Mouse (Mus musculus): ENCODE data around the gene Gfra1. TPM values are rescaled to one million over a fixed set of nuclear protein-coding genes. Genes with fewer than 3 reads are reported as not detected.
A peak's percentile ranks its signal among the peaks of the same experiment; 100 is the strongest.

Gfra1 gene
- polyA plus RNA-seq, 1 experiment from 2014 or later: 24.1 TPM

DNA sequence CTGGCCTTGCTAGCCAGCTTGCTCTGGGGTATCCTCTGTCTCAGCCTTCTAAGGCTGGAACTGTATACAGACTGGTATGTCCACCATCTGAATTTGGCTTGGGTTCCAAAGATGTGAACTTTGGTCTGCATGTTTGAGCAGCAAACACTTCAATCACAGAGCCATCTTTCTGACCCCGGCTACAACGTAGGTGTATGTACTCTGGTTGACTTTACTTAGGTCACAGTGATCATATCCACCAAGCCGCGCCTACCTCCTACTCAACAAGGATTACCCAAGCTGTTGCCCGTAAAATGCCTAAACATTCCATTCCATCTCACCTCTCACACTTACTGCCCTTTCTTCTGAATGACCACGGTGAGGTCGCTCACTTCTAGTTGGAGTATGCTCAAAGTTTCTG is 14.5 kb downstream of the Gfra1 start:
- Histone ChIP-seq H3K9ac (no peak overlapping the region), H3K4me2 (replicated peaks) (no peak overlapping the region), H3K27ac (no peak overlapping the region), H3K36me3 (no peaks in the 10 kb centered on the region), H3K27me3 (0 out of 2 replicates have a peak, but pooled peaks cover 5% of the 10 kb centered on the region), H3K9me3 (no peaks in the 10 kb centered on the region), H3K4me3 (no peak overlapping the region), H3K4me1 (peaks cover 6% of the 10 kb centered on the region; the same call in 1 of the 2 replicates)
- 89% methylated on average over 7 of the region's 7 CpGs for WGBS
- no peak for ATAC-seq (ENCODE audit: insufficient number of reproducible peaks, insufficient read depth, low FRiP score, low TSS enrichment)

- peaks cover 11% of the 10 kb centered on the region; the same call in 1 of the 2 replicates for H3K4me1 ChIP-seq
- no peak overlapping the region for H3K4me2 ChIP-seq (replicated peaks)
- H3K9ac ChIP-seq: no peak overlapping the region
- ATAC-seq (ENCODE audit: insufficient number of reproducible peaks, insufficient read depth, low FRiP score, low TSS enrichment): no peak
- 84% methylated on average over 4 of the region's 4 CpGs for WGBS
- no peak overlapping the region for H3K4me3 ChIP-seq
- H3K36me3 ChIP-seq: no peaks in the 10 kb centered on the region
- no peak overlapping the region for H3K27ac ChIP-seq
- no peaks in the 10 kb centered on the region for H3K9me3 ChIP-seq
- H3K27me3 ChIP-seq: no peaks in the 10 kb centered on the region
Measured at GRCm38 (mm10) chr19:58438762-58439161, 16.9 kb downstream of the Gfra1 start.

GRCm38 (mm10) chr19:58437441-58438071 is 18.2 kb downstream of the Gfra1 start:
- peaks cover 9% of the 10 kb centered on the region; the same call in 1 of the 2 replicates for H3K4me1 ChIP-seq
- H3K9ac ChIP-seq: no peak overlapping the region
- no peak overlapping the region for H3K27ac ChIP-seq
- no peaks in the 10 kb centered on the region for H3K27me3 ChIP-seq
- H3K9me3 ChIP-seq: no peaks in the 10 kb centered on the region
- H3K4me3 ChIP-seq: no peak overlapping the region
- H3K36me3 ChIP-seq: no peaks in the 10 kb centered on the region
- no peak overlapping the region for H3K4me2 ChIP-seq (replicated peaks)
- no peak for ATAC-seq (ENCODE audit: insufficient number of reproducible peaks, insufficient read depth, low FRiP score, low TSS enrichment)
- 62% methylated on average over 10 of the region's 10 CpGs for WGBS

GRCm38 (mm10) chr19:58436874-58437273 is 18.8 kb downstream of the Gfra1 start:
- WGBS: 76% methylated on average over 3 of the region's 3 CpGs
- no peak for ATAC-seq (ENCODE audit: insufficient number of reproducible peaks, insufficient read depth, low FRiP score, low TSS enrichment)
- Histone ChIP-seq H3K4me2 (replicated peaks) (no peak overlapping the region), H3K4me3 (no peak overlapping the region), H3K9me3 (no peaks in the 10 kb centered on the region), H3K4me1 (peaks cover 12% of the 10 kb centered on the region; the same call in 1 of the 2 replicates), H3K27ac (no peak overlapping the region), H3K36me3 (no peaks in the 10 kb centered on the region), H3K9ac (no peak overlapping the region), H3K27me3 (no peaks in the 10 kb centered on the region)

GRCm38 (mm10) chr19:58435877-58436276 is 19.8 kb downstream of the Gfra1 start:
- H3K4me3 ChIP-seq: no peak overlapping the region
- ATAC-seq (ENCODE audit: insufficient number of reproducible peaks, insufficient read depth, low FRiP score, low TSS enrichment): no peak
- no peaks in the 10 kb centered on the region for H3K36me3 ChIP-seq
- H3K4me1 ChIP-seq: peaks cover 17% of the 10 kb centered on the region
- no peak overlapping the region for H3K9ac ChIP-seq
- H3K27ac ChIP-seq: no peak overlapping the region
- H3K27me3 ChIP-seq: no peaks in the 10 kb centered on the region
- WGBS: 77% methylated on average over 5 of the region's 5 CpGs
- no peaks in the 10 kb centered on the region for H3K9me3 ChIP-seq
- no peak overlapping the region for H3K4me2 ChIP-seq (replicated peaks)

DNA sequence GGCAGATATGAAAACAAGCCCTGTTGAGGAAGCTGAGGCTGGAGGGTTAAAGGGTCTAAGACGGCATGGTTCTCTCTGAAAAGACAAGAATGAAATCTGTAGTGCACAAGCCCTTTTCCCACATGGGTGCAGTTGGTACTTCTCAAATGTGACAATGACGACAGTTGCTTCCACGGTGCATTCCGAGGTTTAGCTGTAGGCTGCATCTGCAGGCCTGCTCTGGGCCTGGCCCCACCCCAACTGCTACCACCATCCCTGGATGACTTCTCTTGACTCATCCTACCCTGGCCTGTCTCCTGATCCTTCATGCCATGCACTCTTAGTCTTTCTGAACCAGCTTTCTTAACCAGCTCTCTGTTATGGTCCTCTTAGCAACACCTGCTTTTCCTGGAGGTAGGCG is 22.9 kb downstream of the Gfra1 start:
- no peaks in the 10 kb centered on the region for H3K36me3 ChIP-seq
- H3K4me2 ChIP-seq (replicated peaks): no peak overlapping the region
- H3K4me1 ChIP-seq: peaks cover 22% of the 10 kb centered on the region
- no peaks in the 10 kb centered on the region for H3K9me3 ChIP-seq
- no peak overlapping the region for H3K27ac ChIP-seq
- 70% methylated on average over 5 of the region's 5 CpGs for WGBS
- no peak overlapping the region for H3K9ac ChIP-seq
- ATAC-seq (ENCODE audit: insufficient number of reproducible peaks, insufficient read depth, low FRiP score, low TSS enrichment): no peak
- no peak overlapping the region for H3K4me3 ChIP-seq
- H3K27me3 ChIP-seq: no peaks in the 10 kb centered on the region

DNA sequence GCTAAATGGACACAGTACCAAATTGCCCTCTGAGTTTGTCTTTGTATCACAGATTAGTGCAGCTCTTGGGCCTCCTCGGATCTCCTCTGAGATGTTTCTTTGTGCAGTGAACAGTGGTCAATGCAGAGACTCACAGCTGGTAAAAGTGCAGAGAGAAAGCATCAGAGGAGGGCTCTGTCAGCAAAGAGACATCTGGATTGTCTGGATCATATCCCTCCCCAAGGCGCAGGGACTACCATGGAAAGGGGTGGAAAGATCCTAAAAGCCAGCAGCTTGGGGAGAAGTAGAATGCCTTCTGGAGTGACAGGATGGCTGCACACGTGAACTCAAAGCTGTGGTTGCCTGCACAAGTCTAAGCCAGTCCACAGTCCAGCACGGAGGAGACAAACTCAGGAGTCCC is 27.2 kb downstream of the Gfra1 start:
- H3K9ac ChIP-seq: no peak overlapping the region
- 83% methylated on average over 4 of the region's 4 CpGs for WGBS
- H3K36me3 ChIP-seq: no peaks in the 10 kb centered on the region
- no peak for ATAC-seq (ENCODE audit: insufficient number of reproducible peaks, insufficient read depth, low FRiP score, low TSS enrichment)
- H3K27ac ChIP-seq: no peak overlapping the region
- H3K4me3 ChIP-seq: no peak overlapping the region
- peaks cover 15% of the 10 kb centered on the region for H3K4me1 ChIP-seq
- H3K27me3 ChIP-seq: no peaks in the 10 kb centered on the region
- H3K9me3 ChIP-seq: no peaks in the 10 kb centered on the region
- H3K4me2 ChIP-seq (replicated peaks): no peak overlapping the region

- WGBS: 84% methylated on average over 2 of the region's 2 CpGs
Measured at GRCm38 (mm10) chr19:58427348-58427747, 28.4 kb downstream of the Gfra1 start.

GRCm38 (mm10) chr19:58424928-58425327 is 30.8 kb downstream of the Gfra1 start:
- H3K27me3 ChIP-seq: no peaks in the 10 kb centered on the region
- H3K27ac ChIP-seq: no peak overlapping the region
- no peak overlapping the region for H3K9ac ChIP-seq
- no peaks in the 10 kb centered on the region for H3K36me3 ChIP-seq
- no peak overlapping the region for H3K4me3 ChIP-seq
- H3K9me3 ChIP-seq: no peaks in the 10 kb centered on the region
- WGBS: 85% methylated on average over 2 of the region's 2 CpGs
- no peak for ATAC-seq (ENCODE audit: insufficient number of reproducible peaks, insufficient read depth, low FRiP score, low TSS enrichment)
- H3K4me2 ChIP-seq (replicated peaks): no peak overlapping the region
- H3K4me1 ChIP-seq: peaks cover 5% of the 10 kb centered on the region

More at GRCm38 (mm10) chr19:58427348-58427747, 28.4 kb downstream of the Gfra1 start:
- no peaks in the 10 kb centered on the region for H3K9me3 ChIP-seq
- peaks cover 10% of the 10 kb centered on the region for H3K4me1 ChIP-seq
- H3K27me3 ChIP-seq: no peaks in the 10 kb centered on the region
- no peaks in the 10 kb centered on the region for H3K36me3 ChIP-seq
- ATAC-seq (ENCODE audit: insufficient number of reproducible peaks, insufficient read depth, low FRiP score, low TSS enrichment): no peak
- H3K9ac ChIP-seq: no peak overlapping the region
- no peak overlapping the region for H3K4me3 ChIP-seq
- no peak overlapping the region for H3K27ac ChIP-seq
- no peak overlapping the region for H3K4me2 ChIP-seq (replicated peaks)

DNA sequence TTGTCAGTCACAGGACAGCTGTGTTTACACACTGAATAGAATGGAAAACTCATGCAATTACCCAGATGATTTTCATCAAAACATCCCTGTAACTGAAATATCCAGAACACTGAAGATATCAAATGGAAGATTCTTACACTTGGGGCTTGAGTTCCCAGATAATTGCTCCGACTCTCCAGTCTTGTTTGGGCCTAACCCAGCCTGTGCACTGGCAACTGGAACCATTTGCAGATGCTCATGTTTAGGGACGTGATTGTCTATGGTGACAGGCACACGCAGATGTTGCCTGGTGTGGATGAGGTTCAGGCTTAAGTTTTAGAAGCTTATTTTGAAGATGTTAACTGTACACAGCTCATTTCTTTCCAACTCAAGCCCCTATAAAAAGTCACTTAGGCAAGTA is 31.5 kb downstream of the Gfra1 start:
- Histone ChIP-seq H3K9me3 (no peaks in the 10 kb centered on the region), H3K9ac (no peak overlapping the region), H3K4me3 (no peak overlapping the region), H3K4me1 (peaks cover 12% of the 10 kb centered on the region), H3K27me3 (no peaks in the 10 kb centered on the region), H3K27ac (no peak overlapping the region), H3K36me3 (no peaks in the 10 kb centered on the region), H3K4me2 (replicated peaks) (no peak overlapping the region)
- no peak for ATAC-seq (ENCODE audit: insufficient number of reproducible peaks, insufficient read depth, low FRiP score, low TSS enrichment)
- WGBS: 62% methylated on average over 3 of the region's 3 CpGs

GRCm38 (mm10) chr19:58422916-58423493 is 32.7 kb downstream of the Gfra1 start:
- 86% methylated on average over 4 of the region's 4 CpGs for WGBS
- no peak for ATAC-seq (ENCODE audit: insufficient number of reproducible peaks, insufficient read depth, low FRiP score, low TSS enrichment)
- no peak overlapping the region for H3K4me2 ChIP-seq (replicated peaks)
- H3K4me1 ChIP-seq: peaks cover 14% of the 10 kb centered on the region
- no peak overlapping the region for H3K9ac ChIP-seq
- H3K36me3 ChIP-seq: no peaks in the 10 kb centered on the region
- no peaks in the 10 kb centered on the region for H3K9me3 ChIP-seq
- no peaks in the 10 kb centered on the region for H3K27me3 ChIP-seq
- no peak overlapping the region for H3K4me3 ChIP-seq
- no peak overlapping the region for H3K27ac ChIP-seq

GRCm38 (mm10) chr19:58419685-58420084 is 36.0 kb downstream of the Gfra1 start:
- H3K36me3 ChIP-seq: no peaks in the 10 kb centered on the region
- no peaks in the 10 kb centered on the region for H3K27me3 ChIP-seq
- H3K4me2 ChIP-seq (replicated peaks): no peak overlapping the region
- peaks cover 14% of the 10 kb centered on the region for H3K4me1 ChIP-seq
- 0 out of 2 replicates have a peak overlapping the region, but pooled peaks have one; percentile 51 for H3K27ac ChIP-seq
- H3K9me3 ChIP-seq: no peaks in the 10 kb centered on the region
- peak; percentile 90 for ATAC-seq (ENCODE audit: insufficient number of reproducible peaks, insufficient read depth, low FRiP score, low TSS enrichment)
- no peak overlapping the region for H3K4me3 ChIP-seq
- H3K9ac ChIP-seq: no peak overlapping the region
- 16% methylated on average over 3 of the region's 3 CpGs for WGBS

Measured in embryonic facial prominence, embryonic 12.5 days (tissue).